Mouse (Mus musculus): ENCODE results near the gene Pygb.

DNA sequence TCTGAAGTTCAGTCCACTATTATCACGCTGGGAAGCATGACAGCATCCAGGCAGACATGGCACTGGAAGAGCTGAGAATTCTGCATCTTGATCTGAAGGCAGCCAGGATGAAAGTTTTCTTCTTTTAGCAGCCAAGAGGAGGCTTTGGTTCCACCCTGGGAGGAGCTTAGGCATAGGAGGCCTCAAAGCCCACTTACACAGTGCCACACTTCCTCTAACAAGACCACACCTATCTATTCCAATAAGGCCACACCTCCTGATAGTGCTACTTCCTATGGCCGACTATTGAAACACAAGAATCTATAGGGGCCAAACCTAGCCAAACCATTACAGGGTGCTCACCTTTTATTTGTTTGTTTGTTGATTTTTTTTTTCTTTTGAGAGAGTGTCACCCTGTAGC is 3.7 kb upstream of the Pygb start:
- no peak for TF ChIP-seq GATA1 (IDR thresholded peaks at IDR 0.05; ENCODE audit: low read length)
- TF ChIP-seq TAL1 (IDR thresholded peaks at IDR 0.05; ENCODE audit: low read length) = no peak
